Mouse (Mus musculus): ENCODE measurements around the gene Syne2. TPM values are rescaled to one million over a fixed set of nuclear protein-coding genes. Genes with fewer than 3 reads are reported as not detected.

Gene Syne2
- 10 to 100 TPM; 33.4 to 40.0 TPM for total RNA-seq (2021)

DNA sequence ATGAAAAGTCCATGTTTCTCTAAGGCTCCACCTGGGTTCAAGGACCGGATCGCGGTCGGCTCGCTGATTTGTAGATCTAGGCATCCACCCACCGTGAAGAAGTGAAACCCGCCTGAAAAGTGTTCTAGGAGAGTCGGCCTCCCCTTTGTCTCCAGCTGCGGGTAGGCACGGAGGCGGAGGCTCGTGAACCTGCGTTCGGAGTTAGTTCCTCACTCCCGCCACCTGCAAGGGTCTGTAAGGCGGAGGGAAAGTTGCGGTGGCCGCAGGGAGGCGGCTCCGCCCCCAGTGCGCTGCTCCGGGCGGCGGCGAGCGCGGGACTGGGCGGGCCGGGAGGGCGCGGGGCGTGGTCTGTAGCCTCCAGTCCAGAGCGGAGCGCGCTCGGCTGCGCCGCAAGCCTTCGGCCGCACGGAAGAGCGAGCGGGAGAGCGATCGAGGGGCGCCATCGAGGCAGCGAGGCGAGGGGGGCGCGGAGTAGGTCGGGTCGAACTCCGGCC is at the start of gene Syne2:
Syne2 (plus strand) TSS at position 176 of the 494 bp plus-strand sequence.
- intact Hi-C loops (cut with DNase I), result loop anchor here (5.0 kb wide), 1 partner anchor 34 kb away; no protein-coding TSS in a partner anchor
- peak; percentile 85 to 88 for DNase-seq

GRCm38 (mm10) chr12:75771410-75771809 is 46.5 kb upstream of the Syne2 start:
- intact Hi-C loops (cut with DNase I), result loop anchor here (5.0 kb wide), 1 partner anchor 99 kb away; no protein-coding TSS in a partner anchor
- DNase-seq, result no peak

DNA sequence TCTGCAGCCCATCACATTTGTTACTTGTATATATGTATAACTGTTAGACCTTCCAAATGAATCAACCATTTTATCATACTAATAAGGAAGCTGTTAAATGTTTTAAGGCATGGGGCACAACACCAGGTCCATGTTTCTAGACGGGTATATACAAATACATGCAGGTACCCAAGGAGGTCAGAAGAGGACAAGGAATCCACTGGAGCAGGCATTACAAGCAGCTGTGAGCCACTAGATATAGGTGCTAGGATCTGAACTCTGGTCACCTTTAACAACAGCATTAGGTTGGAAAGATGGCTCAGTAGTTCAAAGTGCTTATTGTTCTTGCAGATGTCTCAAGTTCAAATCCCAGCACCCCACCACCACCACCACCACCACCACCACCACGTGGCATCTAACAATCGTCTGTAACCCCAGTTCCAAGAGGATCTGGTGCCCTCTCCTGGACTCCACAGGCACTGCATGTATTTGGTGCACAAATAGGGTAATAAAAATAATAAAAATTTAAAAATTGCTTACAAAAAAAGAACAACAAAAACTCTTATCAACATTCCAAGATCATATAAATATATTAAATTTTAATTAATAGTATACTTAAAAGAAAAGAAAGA is 45.4 kb upstream of the Syne2 start:
- intact Hi-C loops (cut with DNase I), result loop anchor here (2.0 to 5.0 kb wide), 2 partner anchors 100 to 308 kb away; no protein-coding TSS in a partner anchor
- peak; percentile 66 to 82 for DNase-seq

GRCm38 (mm10) chr12:75781445-75781844 is 36.5 kb upstream of the Syne2 start:
- intact Hi-C loops (cut with DNase I), result no loop called here
- DNase-seq, result no peak

GRCm38 (mm10) chr12:75781995-75782394 is 35.9 kb upstream of the Syne2 start:
- no peak for DNase-seq
- intact Hi-C loops (cut with DNase I), result no loop called here

- intact Hi-C loops (cut with DNase I), result no loop called here
These were observed 33.6 kb upstream of the Syne2 start for GRCm38 (mm10) chr12:75784271-75784751.

DNA sequence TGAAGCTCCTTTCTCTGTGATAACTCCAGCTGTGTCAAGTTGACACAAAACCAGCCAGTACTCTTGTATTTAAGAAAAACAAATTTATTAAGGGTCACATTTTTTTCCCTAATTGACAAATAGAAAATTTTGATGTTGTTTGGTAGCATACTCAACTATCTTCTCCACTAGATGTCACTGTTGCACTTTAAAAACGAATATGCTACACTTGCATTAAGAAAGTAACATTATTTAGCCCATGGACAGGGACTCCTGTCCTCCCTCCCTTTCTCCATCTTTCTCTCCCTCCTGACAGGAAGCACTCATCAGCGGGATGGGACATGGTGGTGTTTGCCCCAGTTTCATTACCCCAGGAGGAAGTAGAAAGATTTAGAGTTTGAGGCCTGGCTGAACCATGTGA is 31.3 kb upstream of the Syne2 start:
- peak in 1 of 2 experiments; percentile 18 for DNase-seq
- intact Hi-C loops (cut with DNase I), result loop anchor here (5.0 kb wide), 3 partner anchors 166 to 391 kb away; partner anchors contain the start of gene Esr2

More at GRCm38 (mm10) chr12:75784271-75784751, 33.6 kb upstream of the Syne2 start:
- DNase-seq, result no peak

DNA sequence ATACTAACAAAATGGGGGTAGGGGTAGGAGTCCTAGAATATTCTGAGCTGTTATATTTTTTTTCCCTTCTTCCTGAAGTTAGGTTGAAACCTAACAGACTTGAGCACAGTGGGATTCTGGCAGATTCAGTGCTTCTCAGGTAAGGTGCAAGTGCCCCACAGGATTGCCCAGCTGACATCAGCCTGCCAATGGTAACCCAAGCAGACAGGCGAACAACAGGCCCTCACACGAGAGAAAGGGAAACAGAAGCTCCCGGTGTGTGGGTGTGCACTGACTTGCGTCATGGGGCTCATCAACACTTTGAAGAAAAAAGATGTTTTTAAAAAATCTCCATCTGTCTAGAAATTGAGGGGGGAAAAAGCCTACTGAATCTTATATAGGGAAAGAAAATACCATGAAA is 28.5 kb upstream of the Syne2 start:
- intact Hi-C loops (cut with DNase I), result loop anchor here (5.0 kb wide), 3 partner anchors 163 to 388 kb away; partner anchors contain the start of gene Esr2
- DNase-seq, result no peak

GRCm38 (mm10) chr12:75794527-75794926 is 23.4 kb upstream of the Syne2 start:
- intact Hi-C loops (cut with DNase I), result no loop called here

GRCm38 (mm10) chr12:75796510-75796909 is 21.4 kb upstream of the Syne2 start:
- intact Hi-C loops (cut with DNase I), result loop anchor here (2.0 to 5.0 kb wide), 2 partner anchors 96 to 121 kb away; no protein-coding TSS in a partner anchor
- DNase-seq, result peak; percentile 14 to 22

More at GRCm38 (mm10) chr12:75794527-75794926, 23.4 kb upstream of the Syne2 start:
- no peak for DNase-seq

- intact Hi-C loops (cut with DNase I), result no loop called here
- DNase-seq, result no peak
These were observed 11.7 kb upstream of the Syne2 start for GRCm38 (mm10) chr12:75806281-75806680.

DNA sequence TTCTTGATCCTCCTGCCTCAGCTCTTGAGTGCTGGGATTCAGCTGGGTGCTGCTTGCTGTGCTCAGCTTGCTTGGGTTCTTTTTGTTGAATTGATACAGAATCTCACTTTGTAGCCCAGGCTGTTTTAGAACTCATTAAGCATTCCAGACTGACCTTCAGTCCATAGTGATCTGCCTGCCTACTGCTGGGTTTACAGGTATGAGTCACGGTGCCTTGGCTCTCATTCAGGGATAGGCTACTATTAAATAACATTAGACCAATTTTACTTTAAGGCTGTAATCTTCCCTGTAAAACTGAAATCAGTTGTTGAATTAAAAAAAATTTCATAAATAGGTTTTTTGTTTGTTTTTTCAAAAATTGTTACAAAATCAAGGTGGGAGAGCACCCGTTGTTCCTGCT is 4.2 kb upstream of the Syne2 start:
- no peak for DNase-seq
- intact Hi-C loops (cut with DNase I), result no loop called here

- DNase-seq, result no peak
- intact Hi-C loops (cut with DNase I), result no loop called here
These were observed 3.4 kb upstream of the Syne2 start for GRCm38 (mm10) chr12:75814551-75814950.

- no peak for DNase-seq
- intact Hi-C loops (cut with DNase I), result loop anchor here (5.0 kb wide), 1 partner anchor 35 kb away; no protein-coding TSS in a partner anchor
These were observed 715 bp upstream of the Syne2 start for GRCm38 (mm10) chr12:75816981-75817856.

- intact Hi-C loops (cut with DNase I), result loop anchor here (5.0 kb wide), 1 partner anchor 34 kb away; no protein-coding TSS in a partner anchor
These were observed 810 bp downstream of the Syne2 start for GRCm38 (mm10) chr12:75818453-75819434.

DNA sequence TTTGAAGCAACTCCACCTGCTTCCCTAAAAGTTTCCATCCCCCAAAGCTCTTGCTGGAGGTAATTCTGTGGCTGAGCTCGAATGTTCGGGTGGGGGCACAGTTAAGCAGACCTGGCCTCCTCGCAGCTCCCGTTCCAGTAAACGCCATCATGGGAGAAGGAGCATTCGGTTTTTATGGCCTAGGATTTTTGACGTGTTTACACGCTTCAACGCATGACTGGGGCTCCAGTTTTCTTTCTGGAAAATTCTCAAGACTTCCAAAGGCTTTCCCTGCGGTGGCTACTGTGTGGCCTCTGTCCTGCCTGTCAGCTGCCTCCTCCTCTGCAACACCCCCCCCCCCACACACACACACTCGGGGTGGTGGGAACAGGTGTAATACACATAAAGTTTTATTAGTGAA is 1.5 kb downstream of the Syne2 start:
- no peak for DNase-seq
- intact Hi-C loops (cut with DNase I), result loop anchor here (5.0 kb wide), 1 partner anchor 33 kb away; no protein-coding TSS in a partner anchor

More at GRCm38 (mm10) chr12:75818453-75819434, 810 bp downstream of the Syne2 start:
- peak; percentile 73 to 83 for DNase-seq

- intact Hi-C loops (cut with DNase I), result no loop called here
- DNase-seq, result no peak
These were observed 2.3 kb downstream of the Syne2 start for GRCm38 (mm10) chr12:75820216-75820615.

- no peak for DNase-seq
- intact Hi-C loops (cut with DNase I), result no loop called here
These were observed 4.2 kb downstream of the Syne2 start for GRCm38 (mm10) chr12:75822122-75822521.

- no peak for DNase-seq
- intact Hi-C loops (cut with DNase I), result no loop called here
These were observed 5.5 kb downstream of the Syne2 start for GRCm38 (mm10) chr12:75823475-75823874.

All from heart, postnatal 36 days (tissue).